Mouse (Mus musculus) C2C12 (cell line): ENCODE data around the gene Natd1.

Experiments used
- CEBPB ChIP-seq: IDR thresholded peaks from one replicate; pipeline ENCODE4 v1.6.1; 2011; ENCODE audit warnings: low read depth, mild to moderate bottlenecking, control low read depth, moderate library complexity
- CTCF ChIP-seq: IDR thresholded peaks from one replicate; pipeline ENCODE4 v1.5.1; 2011; ENCODE audit not compliant: control insufficient read depth, insufficient read depth, insufficient read length
- USF1 ChIP-seq: IDR thresholded peaks from one replicate; pipeline ENCODE4 v1.6.1; 2011; ENCODE audit warnings: low read depth, mild to moderate bottlenecking, control low read depth, moderate library complexity

DNA sequence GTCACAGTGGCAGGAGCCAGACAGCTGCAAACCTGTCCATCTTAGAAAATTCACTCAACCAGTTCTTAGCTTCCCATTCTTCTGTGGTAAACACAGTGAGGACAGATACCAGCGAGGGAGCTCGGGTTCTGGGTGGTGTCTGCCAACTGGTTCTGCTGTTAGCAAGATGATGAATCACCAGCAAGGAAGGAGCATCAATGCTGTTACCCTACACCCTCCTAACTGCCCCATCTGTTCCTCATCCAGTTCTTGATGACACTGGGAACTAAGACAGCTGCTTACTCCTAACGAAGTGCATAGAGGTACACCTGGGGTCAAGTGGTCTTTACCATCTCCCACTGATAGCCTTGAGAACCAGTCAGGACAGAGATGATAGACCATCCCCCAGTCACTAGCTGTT lies 58.0 kb downstream of the Natd1 start:
- TF ChIP-seq CTCF (no peak), CEBPB (no peak), USF1 (no peak)
